Mouse (Mus musculus) myocyte (in vitro differentiated cells): ENCODE results near the gene Sphk1.

Source experiments
- CEBPB ChIP-seq: IDR thresholded peaks from 2 replicates; pipeline ENCODE4 v1.6.1; 2011; ENCODE audit warnings: mild to moderate bottlenecking, moderate library complexity; ENCODE audit not compliant: poor library complexity, insufficient read depth, severe bottlenecking
- MAX ChIP-seq: IDR thresholded peaks from one replicate; pipeline ENCODE4 v1.6.1; 2011; ENCODE audit warnings: low read depth, mild to moderate bottlenecking, control low read depth
- MYOD1 ChIP-seq, 3 experiments: IDR thresholded peaks; one replicate each; pipeline ENCODE4 v1.6.1; 2011; ENCODE audit warnings: control low read depth in 2 of 3, low read depth in 2 of 3, mild to moderate bottlenecking in 2 of 3, moderate library complexity in 1 of 3; ENCODE audit not compliant: insufficient read length in 2 of 3, control insufficient read depth in 1 of 3
- MYOG ChIP-seq, 3 experiments: IDR thresholded peaks; one replicate each; pipeline ENCODE4 v1.6.1; 2011; ENCODE audit warnings: control low read depth in 2 of 3, low read depth in 2 of 3, mild to moderate bottlenecking in 2 of 3; ENCODE audit not compliant: insufficient read length in 2 of 3, control insufficient read depth in 1 of 3, insufficient read depth in 1 of 3
- POLR2A ChIP-seq: IDR thresholded peaks from one replicate; pipeline ENCODE4 v1.6.1; 2011; ENCODE audit warnings: low read depth, mild to moderate bottlenecking, control low read depth, moderate library complexity; ENCODE audit not compliant: insufficient read length
- TCF12 ChIP-seq: IDR thresholded peaks from one replicate; pipeline ENCODE4 v1.6.1; 2011; ENCODE audit warnings: mild to moderate bottlenecking, control low read depth; ENCODE audit not compliant: poor library complexity, insufficient read depth, severe bottlenecking
- USF1 ChIP-seq: IDR thresholded peaks from one replicate; pipeline ENCODE4 v1.6.1; 2011; ENCODE audit warnings: low read depth, mild to moderate bottlenecking, control low read depth, moderate library complexity

- TF ChIP-seq POLR2A, result no peak
- TF ChIP-seq MYOD1 (IDR thresholded peaks at IDR 0.05; ENCODE audit: control insufficient read depth in 1 of 3, insufficient read length in 2 of 3, low read depth in 2 of 3), result no peak
- no peak for TF ChIP-seq USF1
- TF ChIP-seq CEBPB, result no peak
- no peak for TF ChIP-seq MYOG (IDR thresholded peaks at IDR 0.05; ENCODE audit: control insufficient read depth in 1 of 3, insufficient read depth in 1 of 3, insufficient read length in 2 of 3, low read depth in 2 of 3)
- TF ChIP-seq TCF12, result no peak
- TF ChIP-seq MAX, result no peak
These were observed 48.9 kb upstream of the Sphk1 start for GRCm38 (mm10) chr11:116481776-116482175.
